Mouse (Mus musculus) heart, adult 2 months (tissue): ENCODE results near the gene Grin2c.

Experiments used
- CTCF ChIP-seq: fragments of 200-600 bp; IDR thresholded peaks from 2 replicates; pipeline ENCODE4 v1.8.1; 2022; ENCODE audit warnings: antibody characterized with exemption, mild to moderate bottlenecking, moderate library complexity
- EP300 ChIP-seq: fragments of 200-500 bp; IDR thresholded peaks from 2 replicates; pipeline ENCODE4 v1.6.1; 2011; ENCODE audit warnings: low read depth, low read length, control low read depth; ENCODE audit not compliant: insufficient read depth
- POLR2A ChIP-seq: fragments of 200-500 bp; IDR thresholded peaks from 2 replicates; pipeline ENCODE4 v1.6.1; 2011; ENCODE audit warnings: mild to moderate bottlenecking, low read depth, low read length, control low read depth; ENCODE audit not compliant: insufficient read depth

- no peak for TF ChIP-seq CTCF
- TF ChIP-seq POLR2A = no peak
- TF ChIP-seq EP300 = no peak
Measured at GRCm38 (mm10) chr11:115212116-115212515, 54.9 kb downstream of the Grin2c start.
